ENCODE assay signal across 8 mouse cellular contexts in genomic region chr11:6444077-6444853, GRCm38 (mm10). TPM values are rescaled to one million over a fixed set of nuclear protein-coding genes. Genes with fewer than 3 reads are reported as not detected.
DNase-seq lines count a peak whose midpoint lies in the region; ATAC-seq lines count a peak whose summit lies in the region.

Gene H2afv (minus strand): TSS chr11:6444443.

- H3K9ac ChIP-seq in heart, embryonic 13.5 days = peak within 1 kb of the TSS; percentile 88
- peak within 1 kb of the TSS; percentile 94 for H3K9ac ChIP-seq in liver, embryonic 12.5 days
- peak within 1 kb of the TSS; percentile 37; the same call in 1 of the 2 replicates for H3K9ac ChIP-seq in stomach, embryonic 15.5 days

- no peaks in the 10 kb centered on the region for H3K27me3 ChIP-seq in heart, embryonic 13.5 days (replicated peaks)
- H3K27me3 ChIP-seq in liver, embryonic 12.5 days (replicated peaks) = no peaks in the 10 kb centered on the region
- no peaks in the 10 kb centered on the region for H3K27me3 ChIP-seq in stomach, embryonic 15.5 days (replicated peaks)

- peak within 1 kb of the TSS; percentile 65 for H3K27ac ChIP-seq in brown adipose tissue, adult 24 weeks (replicated peaks; ENCODE audit: low read depth, low read length)
- H3K27ac ChIP-seq in heart, embryonic 13.5 days (replicated peaks) = peak within 1 kb of the TSS; percentile 93
- H3K27ac ChIP-seq in liver, embryonic 12.5 days = peak within 1 kb of the TSS; percentile 96
- peak within 1 kb of the TSS; percentile 87 for H3K27ac ChIP-seq in stomach, embryonic 15.5 days

- H3K4me3 ChIP-seq in brown adipose tissue, adult 24 weeks (ENCODE audit: insufficient read depth, low read depth, low read length) = peak within 1 kb of the TSS; percentile 84
- peak within 1 kb of the TSS; percentile 74 for H3K4me3 ChIP-seq in heart, embryonic 13.5 days
- H3K4me3 ChIP-seq in liver, embryonic 12.5 days = peak within 1 kb of the TSS; percentile 91
- H3K4me3 ChIP-seq in stomach, embryonic 15.5 days (replicated peaks) = peak within 1 kb of the TSS; percentile 64

- WGBS in heart, embryonic 13.5 days = under 1% methylated on average over 67 of the region's 80 CpGs
- WGBS in liver, embryonic 12.5 days (ENCODE audit: insufficient replicate concordance) = 2% methylated on average over 78 of the region's 80 CpGs
- WGBS in stomach, embryonic 15.5 days = under 1% methylated on average over 80 of the region's 80 CpGs

- peak within 1 kb of the TSS; percentile 77 for H3K4me2 ChIP-seq in heart, embryonic 13.5 days
- peak within 1 kb of the TSS; percentile 75 for H3K4me2 ChIP-seq in liver, embryonic 12.5 days
- H3K4me2 ChIP-seq in stomach, embryonic 15.5 days = peak within 1 kb of the TSS; percentile 62

- H3K4me1 ChIP-seq in brown adipose tissue, adult 24 weeks (ENCODE audit: control insufficient read depth, insufficient read depth, insufficient read length, low read length) = no peaks in the 10 kb centered on the region; the same call in 1 of the 2 replicates
- peaks cover 24% of the 10 kb centered on the region for H3K4me1 ChIP-seq in heart, embryonic 13.5 days
- peaks cover 29% of the 10 kb centered on the region for H3K4me1 ChIP-seq in liver, embryonic 12.5 days
- H3K4me1 ChIP-seq in stomach, embryonic 15.5 days = 0 out of 2 replicates have a peak, but pooled peaks cover 4% of the 10 kb centered on the region

- no peaks in the 10 kb centered on the region for H3K9me3 ChIP-seq in heart, embryonic 13.5 days
- no peaks in the 10 kb centered on the region for H3K9me3 ChIP-seq in liver, embryonic 12.5 days (replicated peaks)
- H3K9me3 ChIP-seq in stomach, embryonic 15.5 days = no peaks in the 10 kb centered on the region

- DNase-seq in CD4-positive, CD25-positive, alpha-beta regulatory T cell, adult 2 months (ENCODE audit: low read depth, low spot score) = peak; percentile 99
- DNase-seq in fat pad, adult 2 months (ENCODE audit: extremely low read depth, low read depth, low spot score) = peak; percentile 95
- DNase-seq in kidney, postnatal 10 days = peak; percentile 100
- peak; percentile 99 for DNase-seq in natural killer cell, adult 2 months (ENCODE audit: low spot score in 2 of 2)

- peak; percentile 97 for ATAC-seq in heart, embryonic 13.5 days (ENCODE audit: extremely low read depth, insufficient number of reproducible peaks, low FRiP score, low TSS enrichment)
- ATAC-seq in liver, embryonic 12.5 days = peak; percentile 97
- peak; percentile 99 for ATAC-seq in stomach, embryonic 15.5 days (ENCODE audit: insufficient read depth, low FRiP score, low read depth)

- peaks cover 16% of the 10 kb centered on the region for H3K36me3 ChIP-seq in heart, embryonic 13.5 days
- peaks cover 19% of the 10 kb centered on the region for H3K36me3 ChIP-seq in liver, embryonic 12.5 days
- H3K36me3 ChIP-seq in stomach, embryonic 15.5 days = no peaks in the 10 kb centered on the region

RNA-seq across cellular contexts. Expression of gene H2afv, which starts in this region (rescaled TPM):
- polyA plus RNA-seq in brown adipose tissue, adult 24 weeks (2012; ENCODE audit: insufficient read depth, insufficient read length, missing spikeins) = 54.3 and 66.3 TPM in 2 replicates
- 309 and 340 TPM in 2 replicates for polyA plus RNA-seq in heart, embryonic 13.5 days (2015; fragmentation: Nextera tagmentation; extraction: Ambion mirVana)
- polyA plus RNA-seq in liver, embryonic 12.5 days (2016; fragmentation: Nextera tagmentation; extraction: Ambion mirVana) = 121 and 125 TPM in 2 replicates
- 399 and 425 TPM in 2 replicates for polyA plus RNA-seq in stomach, embryonic 15.5 days (2015; fragmentation: Nextera tagmentation; extraction: Ambion mirVana)

Comparison
In these comparisons a context has a peak if more than half of its experiments do, and no peak if none do; other contexts are left out.
1. Peak in every context shown above with its lines: DNase-seq, ATAC-seq, H3K4me3 ChIP-seq and H3K27ac ChIP-seq.
2. H3K9ac ChIP-seq: peak in every context shown above with its lines; median percentile 94 in liver, embryonic 12.5 days; 88 in heart, embryonic 13.5 days; 37 in stomach, embryonic 15.5 days.